Mouse (Mus musculus): ENCODE data around the gene Csf2rb.

DNA sequence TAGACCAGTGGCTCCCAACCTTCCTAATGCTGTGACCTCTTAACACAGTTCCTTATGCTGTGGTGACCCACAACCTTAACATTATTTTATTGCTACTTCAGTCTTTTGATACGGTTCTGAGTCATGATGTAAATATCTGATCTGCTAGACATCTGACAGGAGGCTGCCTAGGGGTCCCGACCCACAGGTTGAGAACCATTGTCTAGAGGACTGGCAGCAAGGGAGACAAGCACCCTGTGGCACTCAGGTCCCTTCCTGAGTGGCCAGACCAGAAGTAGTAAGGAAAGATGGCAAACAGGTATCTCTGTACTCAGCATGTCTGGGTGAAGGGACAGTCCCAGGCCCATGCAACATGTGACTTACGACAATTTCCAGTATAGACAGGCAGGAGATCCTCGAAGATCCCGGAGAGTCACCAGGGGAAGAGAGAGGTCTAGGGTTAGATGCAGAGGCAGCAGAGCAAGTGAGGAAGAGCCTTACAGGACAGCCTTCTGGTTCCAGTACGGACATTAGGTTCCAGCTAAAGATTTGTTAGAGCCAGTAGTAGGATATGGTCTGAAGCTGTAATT, 21.8 kb upstream of the Csf2rb start:
- TF ChIP-seq POLR2A (IDR thresholded peaks at IDR 0.05; ENCODE audit: insufficient read depth, low read depth, low read length) (no peak), CTCF (IDR thresholded peaks at IDR 0.05) (no peak)
